Mouse (Mus musculus): ENCODE results near the gene Gm21731. TPM values are rescaled to one million over a fixed set of nuclear protein-coding genes. Genes with fewer than 3 reads are reported as not detected.
"Not testable (repeated sequence)": the region's sequence is repeated elsewhere in the genome, so short reads cannot be mapped to it uniquely, and the experiment has no call there.

Gene Gm21731
- polyA plus RNA-seq (2015; fragmentation: Nextera tagmentation; extraction: Ambion mirVana) = not detected in 2 replicates

DNA sequence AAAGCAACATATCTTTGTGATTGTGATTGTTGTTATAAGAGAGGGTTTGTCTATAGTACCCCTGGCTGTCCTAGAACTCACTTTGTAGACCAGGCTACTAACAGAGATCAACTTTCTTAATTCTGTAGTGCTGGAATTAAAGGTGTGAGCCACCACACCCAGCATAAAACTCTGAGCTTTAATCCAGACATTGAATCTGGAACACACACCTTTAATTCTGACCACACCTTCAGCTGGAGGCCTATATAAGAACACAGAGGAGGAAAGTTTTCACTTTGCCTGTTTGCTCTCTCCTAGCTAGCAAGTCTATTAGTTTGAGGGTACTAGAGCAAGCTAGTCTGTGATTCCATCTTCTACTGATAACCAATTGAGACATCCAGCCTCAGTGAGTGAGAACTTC lies at the start of gene Gm21731:
TSS of gene Gm21731 (plus strand) at position 301 of the 400 bp plus-strand sequence.
- ATAC-seq; H3K9me3 ChIP-seq; H3K27me3 ChIP-seq; H3K4me3 ChIP-seq (replicated peaks); H3K4me1 ChIP-seq (replicated peaks); H3K27ac ChIP-seq; H3K36me3 ChIP-seq; H3K4me2 ChIP-seq (replicated peaks); H3K9ac ChIP-seq (replicated peaks): not testable (repeated sequence)

DNA sequence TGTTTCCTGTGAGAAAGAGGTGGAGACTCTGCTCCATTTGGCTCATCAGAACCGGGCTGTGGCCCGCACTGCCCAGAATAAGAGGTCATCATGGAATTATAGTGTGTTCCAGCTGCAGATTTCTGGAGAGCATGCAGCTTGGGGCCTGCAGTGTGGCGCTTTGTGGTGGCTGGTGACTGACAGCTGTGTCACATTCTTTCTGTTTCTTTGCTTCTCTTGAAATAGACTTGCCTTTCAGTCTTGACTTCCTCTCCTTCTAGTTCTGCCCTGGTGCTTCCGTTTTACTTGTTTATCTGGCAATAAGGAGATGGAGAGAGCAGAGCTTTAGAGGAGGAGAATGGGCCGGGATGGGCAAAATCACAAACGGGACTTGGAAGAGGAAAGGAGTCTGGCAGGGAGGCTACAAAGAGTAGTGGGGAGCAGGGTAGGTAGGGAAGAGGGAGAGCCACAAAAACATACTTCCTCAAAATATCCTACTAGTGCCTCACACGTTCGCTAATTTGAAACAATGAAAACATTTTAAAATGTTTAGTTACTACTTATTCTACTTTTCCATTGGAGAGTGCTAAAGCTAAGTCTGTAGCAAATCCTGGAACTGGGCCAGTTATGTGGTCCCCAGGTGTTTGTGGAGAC lies 42.6 kb upstream of the Gm21731 start:
- H3K27ac ChIP-seq; H3K27me3 ChIP-seq; H3K9ac ChIP-seq (replicated peaks); ATAC-seq; H3K9me3 ChIP-seq; H3K4me2 ChIP-seq (replicated peaks); H3K4me1 ChIP-seq (replicated peaks); H3K36me3 ChIP-seq; H3K4me3 ChIP-seq (replicated peaks): not testable (repeated sequence)
- 83% methylated on average over 7 of the region's 8 CpGs for WGBS

- not testable (repeated sequence) for H3K4me2 ChIP-seq (replicated peaks); H3K4me1 ChIP-seq (replicated peaks); H3K27ac ChIP-seq; H3K4me3 ChIP-seq (replicated peaks); ATAC-seq; H3K36me3 ChIP-seq; H3K9ac ChIP-seq (replicated peaks); H3K9me3 ChIP-seq; H3K27me3 ChIP-seq
- no CpG with 5 or more reads among the region's 2 CpGs for WGBS
Observed at GRCm38 (mm10) chr13:120215847-120216246, 23.1 kb upstream of the Gm21731 start, which contains the start of gene Gm21762. TSS of gene Gm21762 (minus strand) at chr13:120215947.

DNA sequence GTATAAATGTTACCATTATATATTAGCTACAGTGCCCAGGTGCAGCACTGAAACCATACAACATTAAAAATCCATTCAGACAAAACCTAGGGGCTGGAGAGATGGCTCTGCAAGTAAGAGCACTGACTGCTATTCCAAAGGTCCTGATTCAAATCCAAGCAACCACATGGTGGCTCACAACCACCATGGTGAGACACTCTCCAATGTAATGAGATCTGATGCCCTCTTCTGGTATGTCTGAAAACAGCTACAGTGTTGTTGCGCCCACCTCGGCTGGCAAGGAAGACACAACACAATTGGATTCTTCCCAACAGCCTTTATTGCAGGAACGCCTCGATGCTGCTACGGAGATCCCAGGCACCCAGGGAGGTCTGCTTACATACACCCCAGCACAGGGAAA lies 18.0 kb upstream of the Gm21731 start:
- not testable (repeated sequence) for H3K9me3 ChIP-seq; ATAC-seq; H3K4me1 ChIP-seq (replicated peaks); H3K9ac ChIP-seq (replicated peaks); H3K36me3 ChIP-seq; H3K4me3 ChIP-seq (replicated peaks); H3K27me3 ChIP-seq; H3K4me2 ChIP-seq (replicated peaks); H3K27ac ChIP-seq
- WGBS = 81% methylated on average over 5 of the region's 5 CpGs

DNA sequence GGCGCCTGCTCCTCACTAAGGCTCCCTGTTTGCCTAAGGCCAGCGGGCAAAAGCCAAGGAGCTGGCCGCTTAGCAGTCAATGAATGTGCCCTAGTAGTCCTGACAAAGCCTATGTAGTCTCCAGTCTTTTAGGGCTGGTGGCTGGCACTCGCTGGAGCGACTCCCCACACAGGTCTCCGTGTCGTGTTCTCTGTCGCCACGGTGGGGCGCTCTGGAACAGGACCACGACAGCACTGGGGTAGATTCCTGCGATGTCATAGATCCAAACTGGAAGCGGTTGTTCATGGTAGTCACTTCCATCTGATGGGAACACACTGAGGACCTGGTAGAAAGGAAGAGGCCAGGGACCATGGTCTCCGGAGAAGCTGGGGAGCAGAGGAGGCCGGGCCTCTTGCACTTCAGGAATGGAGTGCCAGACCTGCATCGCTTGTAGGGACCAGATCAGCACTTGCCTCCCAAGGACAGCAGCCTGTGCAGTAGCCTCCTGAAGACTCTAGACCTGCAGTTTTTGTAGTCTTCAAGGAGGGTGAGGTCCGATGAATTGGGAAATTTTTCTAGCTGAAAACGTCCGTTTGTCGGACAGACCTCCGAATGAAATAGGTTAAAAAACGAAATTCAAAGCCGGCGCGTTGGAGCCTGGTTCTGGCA lies 15.8 kb upstream of the Gm21731 start:
- H3K4me1 ChIP-seq (replicated peaks); H3K27ac ChIP-seq; H3K4me3 ChIP-seq (replicated peaks); H3K4me2 ChIP-seq (replicated peaks); H3K9ac ChIP-seq (replicated peaks); H3K9me3 ChIP-seq; ATAC-seq; H3K36me3 ChIP-seq; H3K27me3 ChIP-seq: not testable (repeated sequence)
- WGBS = 93% methylated on average over 16 of the region's 25 CpGs

GRCm38 (mm10) chr13:120231798-120232197 lies 7.1 kb upstream of the Gm21731 start:
- H3K4me1 ChIP-seq (replicated peaks); H3K4me2 ChIP-seq (replicated peaks); H3K4me3 ChIP-seq (replicated peaks); H3K27ac ChIP-seq; H3K9ac ChIP-seq (replicated peaks); H3K36me3 ChIP-seq; H3K9me3 ChIP-seq; H3K27me3 ChIP-seq: not testable (repeated sequence)
- WGBS = 96% methylated on average over 17 of the region's 17 CpGs
- peak; percentile 62; the same call in 1 of the 2 replicates for ATAC-seq

- not testable (repeated sequence) for H3K4me3 ChIP-seq (replicated peaks); H3K36me3 ChIP-seq; H3K4me2 ChIP-seq (replicated peaks); H3K9ac ChIP-seq (replicated peaks); H3K27me3 ChIP-seq; H3K27ac ChIP-seq; ATAC-seq; H3K9me3 ChIP-seq; H3K4me1 ChIP-seq (replicated peaks)
- 74% methylated on average over 13 of the region's 25 CpGs for WGBS
Observed at GRCm38 (mm10) chr13:120232447-120233049, 6.4 kb upstream of the Gm21731 start.

DNA sequence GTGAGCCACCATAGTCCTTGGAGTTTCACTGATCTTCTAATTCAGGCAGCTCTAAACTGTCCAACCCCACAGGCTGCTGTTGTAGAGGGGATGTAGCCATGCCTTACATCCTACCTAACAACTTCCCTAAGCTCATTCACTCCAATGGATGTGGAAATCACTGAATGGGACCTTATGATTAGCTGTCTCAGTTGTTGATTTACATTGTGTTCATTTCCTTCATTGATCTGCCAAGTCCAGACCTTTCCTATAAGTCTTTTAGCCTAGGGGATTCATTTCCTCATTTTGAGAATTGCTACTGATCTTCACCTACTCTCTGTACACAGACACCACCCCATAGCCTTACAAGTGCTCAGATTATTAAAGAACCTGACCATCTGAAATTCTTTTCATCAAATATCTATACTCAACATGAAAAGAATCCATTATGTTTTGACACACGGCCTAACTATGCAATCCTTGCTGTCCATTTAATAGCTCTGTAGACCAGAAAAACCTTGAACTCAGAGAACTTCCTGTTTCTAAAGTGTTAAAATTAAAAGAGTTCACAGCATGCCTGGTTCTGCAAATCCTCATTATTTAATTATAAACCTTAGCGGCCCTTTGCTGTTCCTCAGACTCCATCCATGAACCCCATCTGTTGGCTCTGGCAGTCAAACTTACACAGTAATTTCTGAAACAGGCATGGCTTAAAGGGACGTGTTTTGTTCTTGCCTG lies 12.5 kb downstream of the Gm21731 start:
- 65% methylated on average over 2 of the region's 3 CpGs for WGBS
- H3K4me1 ChIP-seq (replicated peaks); ATAC-seq; H3K27me3 ChIP-seq; H3K4me3 ChIP-seq (replicated peaks); H3K36me3 ChIP-seq; H3K4me2 ChIP-seq (replicated peaks); H3K9ac ChIP-seq (replicated peaks); H3K9me3 ChIP-seq; H3K27ac ChIP-seq: not testable (repeated sequence)

DNA sequence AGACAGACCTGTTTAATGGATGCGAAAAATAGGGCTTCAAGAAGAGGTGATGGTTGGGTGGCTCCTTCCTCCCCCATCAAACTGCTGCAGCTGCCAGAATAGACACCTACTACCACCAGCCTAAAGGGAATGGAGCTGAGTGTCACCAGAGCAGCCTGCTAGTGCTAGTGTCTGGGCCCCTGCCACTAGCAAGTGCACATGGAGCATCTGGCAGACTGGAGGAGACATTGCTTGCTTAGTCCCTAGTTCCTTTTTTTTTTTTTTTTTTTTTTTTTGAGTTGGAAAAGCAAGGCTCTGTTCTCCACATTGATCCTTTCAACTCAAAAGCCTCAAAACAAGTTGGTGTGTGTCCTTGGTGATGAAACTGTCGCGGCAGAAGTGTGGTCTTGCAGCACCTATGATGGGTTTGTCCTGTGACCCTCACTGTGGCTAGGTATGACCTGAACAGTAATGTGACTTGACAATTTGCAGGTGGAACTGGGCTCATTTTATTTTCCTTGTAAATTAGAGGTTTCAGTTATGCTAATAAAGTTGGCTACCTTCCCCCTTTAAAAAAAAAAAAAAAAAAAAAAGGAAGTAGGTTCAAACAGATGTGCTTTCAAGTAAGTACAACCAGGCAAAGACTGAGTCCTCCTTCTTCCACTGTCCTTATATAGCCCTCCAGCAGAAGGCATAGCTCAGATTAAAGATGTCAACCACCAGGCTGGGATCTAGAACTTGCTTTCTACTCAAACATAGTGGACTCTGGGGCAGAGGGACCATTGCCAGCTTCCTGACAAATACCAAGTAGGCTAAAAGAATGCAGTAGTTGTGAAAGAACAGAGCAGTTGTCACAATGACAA lies 20.1 kb downstream of the Gm21731 start:
- H3K9ac ChIP-seq (replicated peaks); H3K27ac ChIP-seq; H3K27me3 ChIP-seq; ATAC-seq; H3K4me3 ChIP-seq (replicated peaks); H3K4me2 ChIP-seq (replicated peaks); H3K36me3 ChIP-seq; H3K4me1 ChIP-seq (replicated peaks); H3K9me3 ChIP-seq: not testable (repeated sequence)
- 89% methylated on average over 3 of the region's 3 CpGs for WGBS

GRCm38 (mm10) chr13:120259718-120260117 lies 20.8 kb downstream of the Gm21731 start:
- 75% methylated on average over 3 of the region's 3 CpGs for WGBS
- H3K27me3 ChIP-seq; H3K27ac ChIP-seq; H3K9me3 ChIP-seq; ATAC-seq; H3K4me2 ChIP-seq (replicated peaks); H3K9ac ChIP-seq (replicated peaks); H3K4me3 ChIP-seq (replicated peaks); H3K36me3 ChIP-seq; H3K4me1 ChIP-seq (replicated peaks): not testable (repeated sequence)

GRCm38 (mm10) chr13:120262870-120263269 lies 24.0 kb downstream of the Gm21731 start, which contains the start of gene AF067061:
TSS of gene AF067061 (plus strand) at chr13:120263114.
- WGBS = 88% methylated on average over 2 of the region's 2 CpGs
- not testable (repeated sequence) for ATAC-seq; H3K9ac ChIP-seq (replicated peaks)

More at GRCm38 (mm10) chr13:120262870-120263269, 24.0 kb downstream of the Gm21731 start, which contains the start of gene AF067061:
- H3K4me1 ChIP-seq (replicated peaks); H3K27me3 ChIP-seq; H3K9me3 ChIP-seq; H3K4me3 ChIP-seq (replicated peaks); H3K27ac ChIP-seq; H3K4me2 ChIP-seq (replicated peaks); H3K36me3 ChIP-seq: not testable (repeated sequence)

All from midbrain, embryonic 13.5 days (tissue).